Mouse (Mus musculus): ENCODE data around the gene Inhbc. TPM values are rescaled to one million over a fixed set of nuclear protein-coding genes. Genes with fewer than 3 reads are reported as not detected.

The Inhbc gene
- total and polyA plus RNA-seq, 3 experiments: not detected

- 69% methylated on average over 8 of the region's 8 CpGs for WGBS
- intact Hi-C loops (cut with DNase I): loop anchor here (5.0 kb wide), 1 partner anchor 48 kb away; no protein-coding TSS in a partner anchor
- Histone ChIP-seq H3K79me2 (replicated peaks; ENCODE audit: control insufficient read depth, insufficient read depth, low read length) (peaks cover 3% of the 10 kb centered on the region), H3K4me1 (ENCODE audit: control insufficient read depth, insufficient read depth, low read length) (peaks cover 4% of the 10 kb centered on the region), H3K36me3 (ENCODE audit: control insufficient read depth, insufficient read depth, low read length) (peaks cover 3% of the 10 kb centered on the region; the same call in 1 of the 2 replicates), H3K9ac (ENCODE audit: low read depth, low read length) (no peak overlapping the region), H3K27me3 (ENCODE audit: control insufficient read depth, insufficient read depth, low read length) (no peaks in the 10 kb centered on the region), H3K27ac (peak overlapping the region; percentile 94; the same call in 1 of the 2 replicates), H3K4me3 (peak overlapping the region; percentile 81; the same call in 1 of the 2 replicates)
- TF ChIP-seq CTCF (IDR thresholded peaks at IDR 0.05): no peak
- no peak for DNase-seq
Measured at GRCm38 (mm10) chr10:127379654-127380053, 9.4 kb upstream of the Inhbc start.

GRCm38 (mm10) chr10:127377700-127378099 is 7.5 kb upstream of the Inhbc start:
- intact Hi-C loops (cut with DNase I): no loop called here
- TF ChIP-seq EP300 (IDR thresholded peaks at IDR 0.05; ENCODE audit: insufficient read depth, low read depth, low read length) (no peak), CTCF (IDR thresholded peaks at IDR 0.05) (no peak), POLR2A (IDR thresholded peaks at IDR 0.05; ENCODE audit: insufficient read depth, low read depth, low read length) (no peak)
- Histone ChIP-seq H3K79me2 (replicated peaks; ENCODE audit: control insufficient read depth, insufficient read depth, low read length) (no peaks in the 10 kb centered on the region), H3K4me1 (ENCODE audit: control insufficient read depth, insufficient read depth, low read length) (peaks cover 4% of the 10 kb centered on the region), H3K36me3 (ENCODE audit: control insufficient read depth, insufficient read depth, low read length) (peaks cover 3% of the 10 kb centered on the region; the same call in 1 of the 2 replicates), H3K9ac (ENCODE audit: low read depth, low read length) (no peak overlapping the region), H3K27ac (no peak overlapping the region), H3K27me3 (ENCODE audit: control insufficient read depth, insufficient read depth, low read length) (no peaks in the 10 kb centered on the region), H3K4me3 (no peak overlapping the region)
- DNase-seq: no peak
- 69% methylated on average over 3 of the region's 3 CpGs for WGBS

- H3K79me2 ChIP-seq (replicated peaks; ENCODE audit: control insufficient read depth, insufficient read depth, low read length): no peaks in the 10 kb centered on the region
- no peaks in the 10 kb centered on the region for H3K4me1 ChIP-seq (ENCODE audit: control insufficient read depth, insufficient read depth, low read length)
- no peak overlapping the region for H3K4me3 ChIP-seq
- no peak overlapping the region for H3K27ac ChIP-seq
- H3K36me3 ChIP-seq (ENCODE audit: control insufficient read depth, insufficient read depth, low read length): no peaks in the 10 kb centered on the region
- WGBS: 76% methylated on average over 2 of the region's 2 CpGs
- H3K9ac ChIP-seq (ENCODE audit: low read depth, low read length): no peak overlapping the region
- no peak for DNase-seq
- intact Hi-C loops (cut with DNase I): no loop called here
- no peaks in the 10 kb centered on the region for H3K27me3 ChIP-seq (ENCODE audit: control insufficient read depth, insufficient read depth, low read length)
- TF ChIP-seq CTCF (IDR thresholded peaks at IDR 0.05): no peak
- TF ChIP-seq EP300 (IDR thresholded peaks at IDR 0.05; ENCODE audit: insufficient read depth, low read depth, low read length): no peak
- no peak for TF ChIP-seq POLR2A (IDR thresholded peaks at IDR 0.05; ENCODE audit: insufficient read depth, low read depth, low read length)
Measured at GRCm38 (mm10) chr10:127371023-127371422, 792 bp upstream of the Inhbc start.

- no peak for DNase-seq
- no peak for TF ChIP-seq EP300 (IDR thresholded peaks at IDR 0.05; ENCODE audit: insufficient read depth, low read depth, low read length)
- no peak for TF ChIP-seq CTCF (IDR thresholded peaks at IDR 0.05)
- no peak for TF ChIP-seq POLR2A (IDR thresholded peaks at IDR 0.05; ENCODE audit: insufficient read depth, low read depth, low read length)
- no peaks in the 10 kb centered on the region for H3K27me3 ChIP-seq (ENCODE audit: control insufficient read depth, insufficient read depth, low read length)
- intact Hi-C loops (cut with DNase I): no loop called here
- no peaks in the 10 kb centered on the region for H3K79me2 ChIP-seq (replicated peaks; ENCODE audit: control insufficient read depth, insufficient read depth, low read length)
- no peak overlapping the region for H3K4me3 ChIP-seq
- H3K4me1 ChIP-seq (ENCODE audit: control insufficient read depth, insufficient read depth, low read length): no peaks in the 10 kb centered on the region
- H3K9ac ChIP-seq (ENCODE audit: low read depth, low read length): no peak overlapping the region
- 83% methylated on average over 2 of the region's 2 CpGs for WGBS
- no peak overlapping the region for H3K27ac ChIP-seq
- no peaks in the 10 kb centered on the region for H3K36me3 ChIP-seq (ENCODE audit: control insufficient read depth, insufficient read depth, low read length)
Measured at GRCm38 (mm10) chr10:127368273-127368672, 2.0 kb downstream of the Inhbc start.

- no peaks in the 10 kb centered on the region for H3K36me3 ChIP-seq (ENCODE audit: control insufficient read depth, insufficient read depth, low read length)
- intact Hi-C loops (cut with DNase I): no loop called here
- no peak overlapping the region for H3K4me3 ChIP-seq
- H3K79me2 ChIP-seq (replicated peaks; ENCODE audit: control insufficient read depth, insufficient read depth, low read length): no peaks in the 10 kb centered on the region
- H3K4me1 ChIP-seq (ENCODE audit: control insufficient read depth, insufficient read depth, low read length): no peaks in the 10 kb centered on the region
- H3K27ac ChIP-seq: no peak overlapping the region
- no peaks in the 10 kb centered on the region for H3K27me3 ChIP-seq (ENCODE audit: control insufficient read depth, insufficient read depth, low read length)
- no peak for TF ChIP-seq POLR2A (IDR thresholded peaks at IDR 0.05; ENCODE audit: insufficient read depth, low read depth, low read length)
- no peak for TF ChIP-seq EP300 (IDR thresholded peaks at IDR 0.05; ENCODE audit: insufficient read depth, low read depth, low read length)
- TF ChIP-seq CTCF (IDR thresholded peaks at IDR 0.05): no peak
- 63% methylated on average over 5 of the region's 5 CpGs for WGBS
- DNase-seq: no peak
- no peak overlapping the region for H3K9ac ChIP-seq (ENCODE audit: low read depth, low read length)
Measured at GRCm38 (mm10) chr10:127367116-127367515, 3.1 kb downstream of the Inhbc start.

GRCm38 (mm10) chr10:127360714-127361113 is 9.5 kb downstream of the Inhbc start:
- Histone ChIP-seq H3K27ac (no peak overlapping the region), H3K9ac (ENCODE audit: low read depth, low read length) (no peak overlapping the region), H3K79me2 (replicated peaks; ENCODE audit: control insufficient read depth, insufficient read depth, low read length) (no peaks in the 10 kb centered on the region), H3K4me3 (no peak overlapping the region), H3K4me1 (ENCODE audit: control insufficient read depth, insufficient read depth, low read length) (no peaks in the 10 kb centered on the region), H3K36me3 (ENCODE audit: control insufficient read depth, insufficient read depth, low read length) (no peaks in the 10 kb centered on the region), H3K27me3 (ENCODE audit: control insufficient read depth, insufficient read depth, low read length) (no peaks in the 10 kb centered on the region)
- TF ChIP-seq POLR2A (IDR thresholded peaks at IDR 0.05; ENCODE audit: insufficient read depth, low read depth, low read length) (no peak), CTCF (IDR thresholded peaks at IDR 0.05) (no peak), EP300 (IDR thresholded peaks at IDR 0.05; ENCODE audit: insufficient read depth, low read depth, low read length) (no peak)
- no peak for DNase-seq
- intact Hi-C loops (cut with DNase I): no loop called here
- WGBS: 72% methylated on average over 3 of the region's 3 CpGs
